Mouse (Mus musculus) brain, adult 2 months (tissue): ENCODE measurements around the gene Slc7a5.

ENCODE experiments used
- DNase-seq: peaks from one replicate; pipeline ENCODE4 v3.0.0; 2011; ENCODE audit warnings: low read depth, low spot score

The Slc7a5 gene

DNA sequence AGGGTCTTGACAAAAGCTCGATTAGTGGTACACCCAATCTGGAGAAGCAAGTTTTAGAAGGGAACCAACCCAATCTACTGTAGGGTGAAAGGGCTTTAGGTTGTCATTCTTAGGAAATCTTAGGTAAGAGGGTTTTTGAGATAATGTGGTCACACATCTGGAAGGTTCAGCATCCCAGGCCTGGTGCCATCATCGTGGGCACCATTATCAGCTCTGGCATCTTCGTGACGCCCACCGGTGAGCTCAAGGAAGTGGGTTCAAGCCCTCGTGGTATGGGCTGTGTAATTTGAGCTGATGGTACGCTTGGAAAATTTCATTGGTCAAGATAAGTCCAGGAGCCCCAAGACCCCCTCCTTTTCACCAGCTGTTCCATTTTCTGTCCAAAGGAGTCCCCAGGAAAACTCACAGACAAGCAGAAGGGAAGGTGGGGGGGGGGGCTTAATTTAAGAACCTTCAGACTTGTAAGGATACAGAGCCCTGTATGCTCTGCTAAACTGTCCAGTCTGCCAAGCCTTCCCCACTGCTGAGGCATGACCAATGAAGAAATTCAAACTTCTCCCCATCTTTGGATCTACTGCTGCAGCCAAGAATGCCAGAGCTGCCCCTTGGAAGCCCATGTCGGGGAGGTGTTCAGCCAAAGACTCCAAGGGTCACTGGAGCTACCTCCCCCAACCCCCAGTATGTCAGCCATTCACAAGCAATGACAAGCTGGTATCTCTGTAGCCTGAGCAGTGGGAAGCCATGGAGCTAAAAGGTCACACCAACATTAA, 1.1 kb upstream of the Slc7a5 start:
- DNase-seq, result no peak

DNA sequence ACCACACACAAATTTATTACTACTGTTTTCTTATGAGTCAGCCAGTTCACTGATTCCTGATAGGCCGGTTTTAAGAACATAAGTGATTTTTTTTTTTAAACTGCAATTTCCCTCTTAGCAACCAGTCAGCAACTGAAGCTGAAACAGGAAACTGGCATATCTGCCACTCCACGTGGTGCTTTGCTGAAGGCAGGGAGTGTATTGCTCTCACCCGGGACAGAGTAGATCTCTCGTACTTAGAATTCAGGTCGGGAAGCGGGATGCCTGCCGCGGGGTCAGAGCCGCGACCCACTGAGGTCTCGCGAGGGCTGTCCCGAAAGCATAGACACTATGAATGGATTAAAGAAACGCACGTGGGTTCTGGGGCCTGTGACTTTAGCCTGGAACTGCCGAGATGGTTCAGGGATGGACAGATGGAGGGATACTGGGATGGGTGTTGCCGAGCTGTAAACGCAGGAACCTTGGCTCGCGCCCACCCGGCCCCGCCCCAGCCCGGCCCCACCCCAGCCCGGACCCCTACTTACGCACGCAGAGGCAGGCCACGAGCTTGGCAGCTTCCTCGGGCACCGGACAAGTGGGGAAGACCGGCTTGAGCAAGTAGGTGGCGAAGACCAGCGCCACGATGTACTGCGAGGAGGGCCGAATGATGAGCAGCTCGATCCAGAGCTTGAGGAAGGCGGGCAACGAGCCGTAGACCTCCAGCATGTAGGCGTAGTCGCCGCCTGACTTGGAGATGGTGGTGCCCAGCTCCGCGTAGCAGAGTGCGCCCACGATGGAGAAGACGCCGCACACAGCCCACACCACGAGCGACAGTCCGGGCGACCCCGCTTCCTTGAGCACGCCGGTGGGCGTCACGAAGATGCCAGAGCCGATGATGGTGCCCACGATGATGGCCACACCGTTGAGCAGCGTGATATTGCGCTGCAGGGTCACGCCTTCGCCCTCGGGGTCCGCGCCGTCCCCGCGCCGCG, 667 bp downstream of the Slc7a5 start:
- peak; percentile 85 for DNase-seq

DNA sequence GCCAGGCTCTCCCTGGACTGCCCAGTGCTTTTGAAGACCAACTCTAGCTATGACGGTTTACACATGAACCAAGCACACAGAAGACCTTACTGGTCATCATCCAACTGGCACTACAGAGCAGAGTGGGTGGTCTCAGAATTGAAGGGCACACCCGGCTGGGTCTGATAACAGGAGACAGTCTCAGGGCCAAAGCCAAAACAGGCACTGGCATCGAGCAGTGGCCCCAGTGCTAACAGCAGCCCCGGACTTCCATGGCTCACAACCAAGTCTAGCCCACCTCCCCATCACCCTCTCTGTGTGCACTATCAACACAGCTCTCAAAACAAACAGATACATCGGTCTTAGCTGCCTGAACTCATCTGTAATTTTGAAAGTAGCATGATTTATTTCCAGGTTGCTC, 1.6 kb downstream of the Slc7a5 start:
- no peak for DNase-seq

DNA sequence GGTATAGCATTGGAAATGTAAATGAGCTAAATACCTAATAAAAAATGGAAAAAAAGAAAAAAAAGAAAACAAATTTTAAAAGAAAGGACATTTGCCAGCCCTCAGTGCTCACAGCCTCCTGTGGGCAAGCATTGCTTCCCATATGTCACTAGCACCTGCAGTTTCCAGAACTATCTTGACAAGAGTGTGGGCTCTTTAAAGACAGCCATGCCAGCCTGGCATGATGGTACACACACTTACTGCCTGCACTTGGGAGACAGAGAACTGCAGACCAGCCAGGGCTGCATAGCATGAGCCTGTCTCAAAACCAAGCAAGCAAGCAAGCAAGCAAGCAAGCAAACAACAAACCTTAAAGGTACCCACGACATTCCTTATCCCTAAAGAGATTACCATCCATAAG, 2.1 kb downstream of the Slc7a5 start:
- DNase-seq, result peak; percentile 59

DNA sequence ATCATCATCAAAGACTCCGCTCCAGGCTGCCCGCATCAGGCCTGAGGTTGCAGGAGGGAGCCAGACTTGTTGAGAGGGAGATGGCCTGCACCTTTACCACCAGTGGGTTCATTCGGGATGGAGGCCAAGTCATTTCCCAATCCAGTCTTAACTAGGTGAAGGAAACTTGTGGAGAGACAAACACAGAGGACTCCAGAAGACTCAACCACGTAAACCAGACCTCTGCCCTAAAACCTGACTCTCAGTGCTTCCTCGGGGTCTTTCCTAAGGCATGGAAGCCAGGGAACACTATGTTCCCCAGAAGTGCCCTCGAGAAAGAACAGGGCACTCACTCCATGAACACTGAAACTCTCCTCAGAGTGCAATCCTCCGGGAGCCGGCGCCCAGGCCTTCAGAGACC, 2.5 kb downstream of the Slc7a5 start:
- no peak for DNase-seq

DNA sequence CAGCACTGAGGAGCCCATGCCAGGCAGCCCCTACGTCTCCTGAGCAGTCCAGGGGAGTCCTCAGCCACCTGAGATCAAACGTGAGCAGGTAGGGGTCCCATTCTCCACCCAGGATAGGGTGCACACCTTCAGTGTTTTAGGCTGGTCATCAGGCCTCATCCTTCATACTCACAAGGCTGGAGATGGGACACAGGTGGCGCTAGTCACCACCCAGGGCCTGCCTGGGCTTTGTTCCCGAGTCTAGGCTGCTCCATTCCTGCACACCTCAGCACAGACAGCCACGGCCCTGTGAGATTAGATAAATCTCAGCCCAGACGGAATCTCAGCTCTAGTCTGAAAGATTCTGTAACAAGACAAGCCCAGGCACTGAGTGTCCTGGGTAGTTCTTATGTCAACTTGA, 3.5 kb downstream of the Slc7a5 start:
- DNase-seq, result peak; percentile 75

DNA sequence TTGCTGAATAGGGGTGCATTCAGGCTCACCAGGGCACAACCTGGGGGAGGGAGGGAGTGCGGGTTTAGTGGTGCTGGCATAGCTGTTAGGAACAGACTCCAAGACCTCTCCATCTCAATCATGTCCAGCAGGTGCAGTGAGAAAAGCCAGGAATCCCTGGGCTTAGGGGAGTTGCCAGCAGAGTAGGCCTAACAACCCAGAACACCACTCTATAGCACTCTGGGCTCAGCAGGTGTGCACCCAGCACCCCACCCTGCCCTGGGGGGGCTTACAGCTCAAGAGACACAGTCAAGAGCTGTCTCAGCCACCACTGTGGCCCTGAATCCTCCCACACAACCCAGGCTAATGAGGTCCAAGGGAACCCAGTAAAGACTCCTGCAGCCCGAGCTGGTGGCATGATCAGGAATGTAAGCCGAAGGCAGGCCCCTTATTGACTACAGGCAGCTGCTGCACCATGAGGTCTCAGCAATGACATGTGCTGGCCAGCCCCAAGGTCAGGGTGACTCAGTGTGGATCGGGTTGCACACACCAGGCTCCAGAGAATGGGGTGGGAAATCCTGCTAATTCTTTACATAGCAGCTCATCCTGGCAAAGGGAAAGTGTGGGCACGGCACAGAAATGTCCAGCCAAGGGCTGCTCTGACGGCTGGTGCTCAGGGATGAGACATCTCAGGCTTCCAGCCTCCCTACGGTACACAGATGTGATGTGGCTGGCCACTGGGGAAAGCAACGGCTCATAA, 5.8 kb downstream of the Slc7a5 start:
- peak; percentile 57 for DNase-seq

DNA sequence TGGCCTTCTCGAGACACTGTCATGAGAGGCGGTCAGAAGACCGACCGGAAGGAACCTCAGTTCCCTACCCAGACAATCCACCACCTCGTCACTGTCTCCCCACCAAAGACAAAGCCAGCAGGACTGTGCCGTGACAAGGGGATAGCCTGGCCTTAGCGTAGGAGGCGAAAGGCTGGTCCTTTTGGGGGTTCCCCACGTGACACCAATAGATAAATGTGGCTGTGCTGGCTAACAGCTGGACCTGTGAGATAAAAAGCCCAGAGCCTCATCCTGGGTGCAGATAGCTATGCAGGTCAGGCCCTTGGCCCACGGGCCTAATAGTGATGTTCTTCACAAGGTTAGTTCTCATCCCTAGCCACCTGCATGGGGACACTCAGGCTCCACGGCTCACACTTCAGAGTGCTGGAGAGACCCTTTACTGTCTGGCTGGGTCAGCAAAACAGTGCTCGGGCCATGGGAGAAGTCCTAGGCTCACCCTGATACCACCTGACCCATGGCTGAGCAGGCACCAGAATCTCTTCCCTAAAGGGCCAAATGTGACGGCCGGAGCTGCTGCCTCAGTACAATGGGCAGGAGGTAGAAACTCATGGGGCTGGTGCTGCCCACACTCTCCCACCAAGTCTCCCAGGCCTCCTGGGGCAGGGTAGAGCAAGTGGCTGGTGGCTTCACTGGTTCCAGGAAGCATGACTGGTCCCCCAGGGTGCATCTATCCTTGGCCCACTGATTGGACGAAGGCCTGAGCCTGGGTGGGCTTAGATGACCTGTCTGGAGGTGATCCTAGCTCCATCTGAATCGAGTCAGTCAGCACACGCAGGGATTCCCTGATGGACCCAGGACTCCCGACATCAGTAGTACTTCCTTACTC, 8.1 kb downstream of the Slc7a5 start:
- no peak for DNase-seq

DNA sequence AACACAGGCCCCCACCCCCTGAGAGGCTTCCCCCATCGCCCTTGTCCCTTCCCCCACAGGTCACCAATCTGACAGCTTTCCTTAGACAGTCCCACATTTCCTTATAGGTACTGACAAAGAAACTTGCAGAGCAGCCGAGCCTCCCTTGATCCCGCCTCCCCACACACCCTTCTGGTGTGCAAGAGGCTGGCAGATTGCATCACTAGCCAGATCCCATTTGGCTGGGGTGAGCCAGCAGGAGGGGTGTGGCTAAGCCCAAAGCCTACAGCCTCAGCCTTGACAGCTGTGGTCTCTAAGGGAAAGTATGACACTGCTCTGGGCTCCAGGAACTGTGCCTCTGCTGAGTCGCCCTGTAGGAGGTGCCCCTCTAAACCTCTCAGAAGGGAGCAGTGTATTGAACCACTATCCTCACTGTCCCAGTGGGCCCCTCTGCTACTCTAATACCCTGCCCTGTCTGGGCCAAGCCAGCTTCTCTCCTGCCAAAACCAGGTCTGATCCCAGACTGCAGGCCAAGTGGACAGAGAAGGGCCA, 9.0 kb downstream of the Slc7a5 start:
- DNase-seq, result peak; percentile 95

DNA sequence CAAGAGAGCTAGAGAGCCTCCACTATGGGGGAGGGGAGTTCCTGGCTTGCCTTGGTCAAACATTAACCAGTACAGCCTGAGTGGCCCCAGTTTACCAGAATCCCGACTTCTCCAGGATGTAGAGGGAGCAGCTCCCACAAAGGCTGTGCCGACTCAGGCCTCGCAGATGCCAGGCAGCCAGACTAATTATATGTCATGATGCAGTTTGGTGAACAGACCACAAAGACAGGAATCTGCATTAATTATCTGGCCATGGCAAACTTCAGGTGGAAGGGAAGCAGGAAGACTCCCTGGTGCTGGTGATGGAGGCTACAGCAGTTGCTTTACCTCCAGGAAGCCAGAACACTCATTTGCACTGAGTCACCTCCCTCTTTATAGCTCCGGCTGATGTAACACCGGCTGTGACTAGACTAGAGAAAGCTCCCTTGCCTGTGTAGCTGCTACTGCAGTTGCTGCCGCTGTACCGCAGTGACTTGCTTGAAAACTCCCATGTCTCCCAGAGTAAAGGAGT, 9.6 kb downstream of the Slc7a5 start:
- peak; percentile 94 for DNase-seq

DNA sequence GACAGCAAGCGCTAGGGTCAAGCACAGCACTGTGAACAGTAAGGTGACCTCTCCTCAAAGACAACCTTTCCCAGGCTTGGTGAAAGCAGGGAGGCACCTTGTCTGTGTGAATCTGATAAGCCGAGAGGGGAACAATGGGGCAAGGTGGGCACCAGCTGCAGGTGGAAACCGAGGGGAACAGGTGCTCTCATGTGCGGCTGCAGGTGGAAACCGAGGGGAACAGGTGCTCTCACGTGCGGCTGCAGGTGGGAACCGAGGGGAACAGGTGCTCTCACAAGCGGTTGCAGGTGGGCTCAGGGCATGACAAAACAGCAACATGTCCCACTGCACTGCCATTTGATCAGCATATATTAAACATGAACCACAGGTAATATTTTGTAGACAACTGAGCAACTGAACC, 10.3 kb downstream of the Slc7a5 start:
- DNase-seq, result no peak

DNA sequence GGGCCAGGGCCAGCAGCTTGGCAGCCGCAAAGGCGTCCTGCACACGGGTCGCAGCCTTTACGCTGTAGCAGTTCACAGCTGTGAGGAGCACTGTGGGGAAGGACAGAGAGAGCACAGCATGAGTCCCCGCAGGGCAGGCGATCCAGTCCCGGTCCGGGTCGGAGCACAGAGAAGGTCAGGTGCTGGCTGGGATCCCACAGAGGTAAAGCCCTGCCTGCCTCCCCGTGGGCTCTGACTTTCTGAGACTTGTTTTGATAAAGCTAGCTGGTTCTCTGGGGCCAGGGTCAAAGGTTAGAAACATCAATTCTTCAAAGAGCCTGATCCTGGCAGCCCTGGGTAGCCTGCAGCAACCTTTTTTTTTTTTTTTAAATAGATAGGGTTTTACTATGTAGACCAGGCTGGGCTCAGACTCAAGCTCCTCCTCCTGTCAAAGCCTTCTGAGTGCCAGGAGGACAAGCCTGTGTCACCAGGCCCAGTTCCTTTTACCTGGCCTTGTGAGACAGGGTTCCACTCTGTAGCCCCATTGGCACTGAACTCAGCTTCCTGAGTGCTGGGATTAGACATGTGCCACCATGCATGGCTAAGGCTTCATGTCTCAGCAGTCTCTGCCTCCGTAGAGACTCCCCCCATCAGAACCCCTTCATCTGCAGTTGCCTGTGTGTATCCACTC, 10.9 kb downstream of the Slc7a5 start:
- DNase-seq, result no peak

DNA sequence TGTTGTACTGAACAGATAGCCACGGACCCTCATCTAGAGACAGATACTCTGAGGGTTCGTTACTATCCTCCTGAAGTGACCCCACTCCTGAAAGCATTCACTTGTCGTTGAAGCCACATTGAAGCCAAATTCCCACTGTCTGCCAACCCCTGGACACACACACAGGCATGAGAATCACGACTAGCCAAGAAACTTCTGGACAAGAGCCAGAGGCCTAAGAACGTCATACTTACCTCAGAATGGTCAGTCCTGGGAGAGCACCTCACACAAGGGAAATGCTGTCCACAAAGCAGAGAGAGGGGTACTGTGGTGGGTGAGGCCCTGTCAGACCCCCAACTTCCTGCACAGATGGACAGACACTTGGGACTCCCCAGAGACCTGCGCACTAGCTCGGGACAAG, 11.6 kb downstream of the Slc7a5 start:
- DNase-seq, result no peak

DNA sequence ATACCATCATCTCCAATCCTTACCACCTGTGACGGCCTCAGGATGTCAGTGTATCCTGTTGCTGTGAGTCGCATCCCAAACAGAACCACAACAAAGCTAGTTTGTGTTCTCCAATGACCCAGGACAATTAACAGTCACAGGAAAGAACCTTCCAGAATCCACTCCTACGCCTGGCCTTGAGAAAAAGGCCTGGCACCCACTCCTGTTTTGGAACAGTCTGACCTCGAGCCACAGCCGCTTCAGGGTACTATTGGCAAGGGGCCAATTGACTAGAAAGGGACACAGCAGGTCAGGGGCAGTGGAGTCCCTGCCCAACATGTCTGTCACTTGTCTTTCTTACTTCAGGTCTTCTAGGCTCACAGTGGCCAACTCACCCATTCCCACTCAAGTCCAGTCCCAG, 14.6 kb downstream of the Slc7a5 start:
- DNase-seq, result no peak

DNA sequence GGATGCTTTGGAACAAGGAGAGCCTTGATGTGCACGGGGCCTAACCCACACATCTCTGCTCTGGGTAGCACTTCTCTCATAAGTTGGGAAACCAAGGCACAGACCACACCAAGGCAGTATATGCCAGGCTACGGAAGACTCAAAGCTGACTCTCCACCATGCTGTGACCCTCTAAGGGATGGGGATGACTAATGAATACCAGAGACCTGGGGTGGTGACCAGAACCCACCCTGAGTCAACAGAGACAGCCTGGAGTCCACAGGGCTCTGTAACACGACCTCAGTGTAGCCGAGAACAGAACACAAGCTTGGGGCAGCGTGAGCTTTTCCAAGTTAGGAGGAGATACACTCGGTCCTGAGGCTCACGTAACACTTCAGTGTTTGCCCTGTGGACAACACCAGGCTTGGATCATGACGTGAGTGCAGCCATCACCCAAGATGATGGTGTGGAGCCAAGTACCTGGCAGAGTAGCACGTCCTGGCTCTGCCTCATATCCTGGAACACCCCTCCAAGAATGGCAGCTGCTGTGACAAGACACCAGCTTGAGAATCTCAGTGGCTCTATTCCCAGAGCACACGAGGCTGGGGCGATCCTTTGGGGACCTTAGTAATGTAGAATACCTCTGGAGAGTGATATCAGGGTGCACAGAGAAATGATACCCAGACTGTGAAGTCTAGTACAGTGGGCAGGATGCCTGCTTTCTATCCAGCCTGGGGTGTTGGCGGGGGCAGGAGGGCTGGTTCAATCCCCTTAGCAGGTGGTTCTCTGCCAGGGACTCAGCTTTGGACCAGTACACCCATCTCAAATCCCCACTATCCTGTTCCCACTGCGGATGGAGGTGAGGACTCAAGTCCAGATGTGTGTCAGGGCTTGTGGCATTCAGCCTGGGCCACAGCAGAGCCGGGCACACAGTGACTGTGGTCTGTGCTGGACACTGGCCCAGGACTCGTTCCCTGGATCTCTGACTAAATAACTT, 17.4 kb downstream of the Slc7a5 start:
- DNase-seq, result peak; percentile 49

DNA sequence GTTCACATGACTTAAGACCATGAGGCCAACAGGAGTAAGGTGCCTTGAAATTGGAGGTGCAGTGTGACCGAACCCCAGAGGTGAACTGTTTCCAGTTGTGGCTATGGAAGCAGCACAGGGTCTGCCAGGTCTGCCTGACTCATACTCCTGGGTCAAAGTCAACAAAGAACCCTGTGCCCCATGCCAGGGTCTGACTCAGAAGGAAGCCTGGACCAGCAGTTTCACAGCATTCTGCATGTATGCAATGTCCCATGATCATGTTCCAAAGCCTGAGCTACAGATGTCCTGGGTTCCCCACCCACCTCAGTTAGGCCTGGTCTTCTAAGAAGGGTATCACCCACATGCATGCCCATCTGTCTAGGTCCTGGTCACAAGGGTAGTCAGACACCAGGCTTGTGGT, 18.2 kb downstream of the Slc7a5 start:
- no peak for DNase-seq

DNA sequence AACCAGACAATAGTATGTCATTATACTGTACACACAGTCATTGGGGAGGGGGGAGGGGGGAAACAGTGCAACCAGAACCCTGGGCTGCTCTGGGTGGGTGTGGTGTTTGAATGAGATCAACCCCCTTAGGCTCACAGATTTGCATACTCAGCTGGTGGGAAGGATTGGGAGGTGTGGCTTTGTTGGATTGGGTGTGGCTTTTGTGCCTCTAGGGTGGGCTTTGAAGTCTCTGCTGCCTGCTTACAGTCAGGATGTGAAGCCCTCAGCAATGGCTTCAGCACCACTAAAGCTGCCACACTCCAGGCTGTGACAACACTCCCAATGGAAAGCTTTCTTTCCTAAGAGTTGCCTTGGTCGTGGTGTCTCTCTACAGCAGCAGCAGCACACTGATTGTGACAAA, 19.9 kb downstream of the Slc7a5 start:
- DNase-seq, result no peak

DNA sequence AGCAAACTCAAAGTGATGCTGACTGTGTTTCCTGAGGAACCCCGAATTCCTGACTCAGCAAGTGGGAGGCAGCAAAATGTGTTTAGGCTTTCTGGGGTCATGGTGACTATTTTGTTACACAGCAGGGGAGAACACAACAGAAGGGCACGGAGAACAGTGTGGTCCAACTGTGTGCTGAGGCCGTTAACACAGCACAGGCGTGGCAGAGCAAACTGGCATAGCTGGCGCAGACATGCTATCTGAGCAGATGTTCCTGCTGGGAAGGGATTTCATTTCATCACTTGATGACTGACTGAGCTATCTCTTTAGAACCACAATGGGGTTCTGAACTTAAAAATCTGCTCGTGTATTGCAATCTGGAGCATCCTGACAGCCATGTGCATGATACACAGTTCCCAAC, 22.1 kb downstream of the Slc7a5 start:
- peak; percentile 66 for DNase-seq

DNA sequence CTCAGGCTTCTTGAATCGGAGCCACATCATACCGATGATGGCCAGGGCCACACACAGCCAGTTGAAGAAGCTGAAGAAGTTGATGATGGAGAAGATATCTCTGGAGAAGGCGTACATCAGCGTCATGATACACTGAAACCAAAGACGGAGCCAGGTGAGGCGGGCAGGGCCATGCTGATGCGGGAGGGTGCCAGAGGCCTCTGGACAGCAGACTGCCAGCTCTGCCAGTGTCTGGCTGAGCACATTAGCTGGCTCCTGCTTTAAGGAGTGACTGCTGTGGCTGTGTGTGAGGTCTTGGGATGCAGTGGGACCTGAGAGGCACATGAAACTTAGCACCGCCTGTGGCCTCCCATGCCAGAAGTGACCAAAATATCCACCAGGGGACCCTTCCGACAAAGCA, 22.5 kb downstream of the Slc7a5 start:
- DNase-seq, result no peak
